ENCODE assay signal across 8 mouse cellular contexts in genomic region chr4:110152103-110152946, GRCm38 (mm10).
A peak's percentile ranks its signal among the peaks of the same experiment; 100 is the strongest.
DNase-seq lines count a peak whose midpoint lies in the region; ATAC-seq lines count a peak whose summit lies in the region.

No protein-coding gene starts in this region.

- no peak for DNase-seq in cerebellum, adult 8-10 months
- peak; percentile 44 for DNase-seq in ES-CJ7 (ENCODE audit: low read depth, low spot score)
- DNase-seq in left cerebral cortex, postnatal 4 days, result peak; percentile 93
- no peak for DNase-seq in spleen, postnatal 10 days (ENCODE audit: low spot score in 2 of 2)
- DNase-seq in lung, postnatal 36 days, result no peak
- DNase-seq in testis, postnatal 10 days (ENCODE audit: low spot score), result no peak

- peak; percentile 31; the same call in 1 of the 2 replicates for ATAC-seq in cerebellum, adult (ENCODE audit: insufficient number of reproducible peaks, low FRiP score, low TSS enrichment)
- ATAC-seq in embryonic facial prominence, embryonic 12.5 days (ENCODE audit: insufficient number of reproducible peaks, insufficient read depth, low FRiP score, low TSS enrichment), result peak; percentile 36; the same call in 1 of the 2 replicates

- no peaks in the 10 kb centered on the region for H3K36me3 ChIP-seq in embryonic facial prominence, embryonic 12.5 days

- H3K9me3 ChIP-seq in embryonic facial prominence, embryonic 12.5 days, result no peaks in the 10 kb centered on the region

- 23% methylated on average over 15 of the region's 15 CpGs for WGBS in embryonic facial prominence, embryonic 12.5 days

- intact Hi-C loops in left cerebral cortex, postnatal 4 days (cut with DNase I), result no loop called here

- H3K4me2 ChIP-seq in embryonic facial prominence, embryonic 12.5 days (replicated peaks), result peak overlapping the region; percentile 16; the same call in 1 of the 2 replicates

- no peak overlapping the region for H3K4me3 ChIP-seq in embryonic facial prominence, embryonic 12.5 days

- H3K27me3 ChIP-seq in embryonic facial prominence, embryonic 12.5 days, result no peaks in the 10 kb centered on the region

- no peaks in the 10 kb centered on the region for H3K4me1 ChIP-seq in embryonic facial prominence, embryonic 12.5 days

- no peak overlapping the region for H3K27ac ChIP-seq in embryonic facial prominence, embryonic 12.5 days

- H3K9ac ChIP-seq in embryonic facial prominence, embryonic 12.5 days, result no peak overlapping the region

Comparison
In these comparisons a context has a peak if more than half of its experiments do, and no peak if none do; other contexts are left out.
1. DNase-seq: peak in ES-CJ7 (single experiment) and left cerebral cortex, postnatal 4 days (single experiment); none in cerebellum, adult 8-10 months (single experiment), spleen, postnatal 10 days (0 of 2), lung, postnatal 36 days (single experiment) and testis, postnatal 10 days (single experiment).